Mouse (Mus musculus) thymus, adult 2 months (tissue): ENCODE results near the gene Ube2o.

ENCODE experiments used
- CTCF ChIP-seq: fragments of 200-500 bp; IDR thresholded peaks from 2 replicates; pipeline ENCODE4 v1.5.1; 2012; ENCODE audit warnings: mild to moderate bottlenecking, control low read depth, low read length, moderate library complexity, borderline replicate concordance; ENCODE audit not compliant: control insufficient read depth, poor library complexity, insufficient read depth; ENCODE audit errors: extremely low read depth
- POLR2A ChIP-seq: fragments of 200-500 bp; IDR thresholded peaks from 2 replicates; pipeline ENCODE4 v1.6.1; 2012; ENCODE audit warnings: mild to moderate bottlenecking, low read length, control low read depth, moderate library complexity; ENCODE audit not compliant: control insufficient read depth, poor library complexity, insufficient read depth; ENCODE audit errors: extremely low read depth

- TF ChIP-seq CTCF (no peak), POLR2A (no peak)
Observed at GRCm38 (mm10) chr11:116537388-116537787, 43.9 kb downstream of the Ube2o start.
